Mouse (Mus musculus) mature B cell (primary cell): ENCODE results near the gene Uxs1.

Experiments
- in situ Hi-C: fragments of 300-500 bp; cut with MboI; formaldehyde crosslinking; loops from 2 replicates; pipeline ENCODE4 v1.14.3; 2019

Uxs1 gene

DNA sequence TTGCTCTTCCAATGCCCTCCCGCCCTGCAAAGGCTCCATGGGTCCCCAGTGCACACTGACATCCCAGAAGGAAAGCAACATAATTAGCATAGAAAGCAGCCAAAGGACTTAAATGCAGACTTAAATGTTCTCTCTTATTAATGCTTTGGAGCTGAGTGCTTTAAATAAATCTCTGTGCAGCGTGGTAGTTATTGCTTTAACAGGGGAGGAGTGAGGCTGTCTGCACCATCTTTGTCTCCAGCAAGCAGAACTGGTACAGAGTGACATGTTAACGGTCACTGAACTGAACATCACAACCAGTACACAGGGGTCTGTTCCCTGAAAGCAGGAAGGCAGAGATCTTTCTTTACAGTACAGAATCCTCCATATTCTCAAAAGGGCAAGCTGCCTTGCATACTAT is 29.6 kb downstream of the Uxs1 start:
- in situ Hi-C loops = no loop called here

DNA sequence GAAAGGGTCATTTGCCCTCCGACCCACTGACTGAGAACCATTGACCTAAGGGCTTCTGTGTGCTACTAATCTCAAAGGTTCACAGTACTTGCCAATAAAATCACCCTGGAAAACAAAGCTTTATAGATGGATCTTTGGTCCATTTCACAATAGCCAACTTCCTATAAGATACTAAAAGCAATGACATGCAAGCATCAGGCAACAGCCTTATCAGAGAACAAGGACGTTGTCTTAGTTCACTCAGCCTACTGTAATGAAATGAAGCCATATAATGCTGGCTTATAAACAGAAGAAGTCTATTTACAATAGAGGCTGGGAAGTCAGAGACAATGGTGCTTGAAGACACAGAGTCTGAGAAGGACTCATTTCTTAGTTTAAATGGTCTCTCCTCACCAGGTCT is 37.8 kb downstream of the Uxs1 start:
- in situ Hi-C loops = no loop called here

DNA sequence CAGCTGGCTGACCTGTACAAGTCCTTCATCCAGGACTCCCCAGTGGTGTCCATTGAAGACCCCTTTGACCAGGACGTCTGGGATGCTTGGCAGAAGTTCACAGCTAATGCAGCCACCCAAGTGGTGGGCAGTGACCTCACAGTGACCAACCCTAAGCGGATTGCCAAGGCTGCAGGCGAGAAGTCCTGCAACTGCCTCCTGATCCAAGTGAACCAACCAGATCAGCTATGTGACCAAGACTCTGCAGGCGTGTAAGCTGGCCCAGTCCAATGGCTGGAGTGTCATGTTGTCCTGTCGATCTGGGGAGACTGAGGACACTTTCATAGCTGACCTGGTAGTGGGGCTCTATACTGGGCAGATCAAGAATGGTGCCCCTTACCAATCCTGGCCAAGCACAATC is 40.9 kb downstream of the Uxs1 start:
- in situ Hi-C loops = no loop called here

DNA sequence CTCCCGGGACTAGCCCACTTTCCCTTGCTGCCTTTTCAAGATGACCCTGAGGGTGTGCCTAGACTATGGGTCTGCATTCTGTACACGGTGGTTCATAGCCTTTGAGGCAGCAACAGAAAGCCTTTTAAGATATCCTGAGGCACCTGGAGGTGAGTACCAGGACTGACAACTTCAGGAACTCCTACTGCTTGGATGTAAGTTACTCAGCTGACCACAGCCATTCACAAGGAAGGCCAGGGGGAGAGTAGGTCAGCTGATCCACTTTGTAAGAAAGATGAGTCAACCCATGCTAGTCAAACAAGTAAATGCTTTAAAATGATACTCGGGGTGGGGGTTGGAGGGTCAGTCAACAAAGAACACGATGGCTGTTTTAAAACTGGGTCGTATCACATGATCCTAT is 42.3 kb downstream of the Uxs1 start:
- in situ Hi-C loops = no loop called here

DNA sequence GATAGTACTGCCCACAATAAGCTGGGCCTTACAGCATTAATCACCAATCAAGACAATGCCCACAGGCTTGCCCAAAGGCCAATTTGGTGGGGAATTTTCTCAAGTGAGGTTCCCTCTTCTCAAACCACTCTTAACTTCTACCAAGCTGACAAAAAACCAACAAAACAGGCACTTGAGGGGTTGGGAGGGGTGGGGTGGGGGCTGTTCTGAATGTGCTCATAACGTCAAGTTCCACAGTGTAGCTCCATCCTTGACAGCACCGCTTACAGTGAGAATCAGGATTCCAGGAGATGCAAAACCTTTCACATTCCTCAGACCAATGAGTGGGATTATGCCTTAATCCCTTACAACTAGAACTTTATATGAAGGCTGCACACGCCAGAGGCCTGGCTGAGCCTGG is 44.4 kb downstream of the Uxs1 start:
- in situ Hi-C loops = no loop called here

DNA sequence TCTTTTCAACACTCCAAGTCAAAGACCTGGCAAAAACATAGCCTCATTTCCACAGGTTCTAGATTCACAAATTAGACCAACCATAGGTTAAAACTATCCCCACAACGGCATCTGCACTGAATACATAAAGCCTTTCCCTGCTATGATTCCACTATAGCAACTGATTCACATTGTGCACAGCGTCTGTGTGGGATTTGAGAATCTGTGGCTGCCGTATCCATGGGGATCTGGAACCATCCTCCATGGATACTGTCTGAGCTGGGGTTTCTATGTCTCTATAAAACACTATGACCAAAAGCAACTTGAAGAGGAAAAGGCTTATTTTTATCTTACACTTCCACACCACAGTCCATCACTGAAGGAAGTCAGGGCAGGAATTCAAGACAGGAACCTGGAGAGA is 44.9 kb downstream of the Uxs1 start:
- in situ Hi-C loops = no loop called here

DNA sequence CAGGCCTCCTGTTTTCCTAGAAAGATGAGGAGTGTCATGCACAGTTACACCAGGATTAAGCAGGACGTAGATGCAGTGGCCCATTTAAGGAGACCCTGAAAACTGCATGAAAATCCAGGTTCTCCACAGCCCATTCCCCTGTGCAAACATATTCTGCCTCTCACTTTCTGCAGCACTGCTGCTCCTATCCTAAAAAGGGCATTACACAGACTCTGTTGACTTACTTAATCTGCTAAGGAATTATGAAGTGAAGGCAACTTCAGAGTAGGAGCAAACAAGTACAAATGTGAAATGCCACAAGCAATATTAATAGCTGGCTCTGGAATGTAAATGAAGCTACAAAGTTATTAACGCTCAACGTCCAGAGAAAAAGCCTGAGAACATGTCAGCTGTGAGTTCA is 45.9 kb downstream of the Uxs1 start:
- in situ Hi-C loops = no loop called here

DNA sequence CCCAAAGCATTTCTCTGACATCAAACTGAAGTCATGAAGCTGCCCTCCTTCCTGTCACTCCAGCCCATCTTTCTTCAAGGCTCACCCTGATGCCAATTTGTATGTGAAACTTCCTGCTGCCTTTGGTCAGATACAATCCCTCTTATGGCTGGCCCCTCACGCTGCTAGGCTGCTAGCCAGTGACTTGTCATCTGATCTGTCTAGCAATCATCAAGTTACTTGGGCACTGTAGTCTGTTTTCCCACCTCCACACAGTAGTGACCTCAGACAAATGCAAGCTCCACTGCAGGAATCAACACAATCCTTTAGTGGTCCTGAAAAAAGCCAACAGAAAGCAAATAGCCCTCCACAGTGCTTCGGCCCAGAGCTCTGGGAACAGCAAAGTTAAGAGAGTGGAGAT is 46.4 kb downstream of the Uxs1 start:
- in situ Hi-C loops = no loop called here

DNA sequence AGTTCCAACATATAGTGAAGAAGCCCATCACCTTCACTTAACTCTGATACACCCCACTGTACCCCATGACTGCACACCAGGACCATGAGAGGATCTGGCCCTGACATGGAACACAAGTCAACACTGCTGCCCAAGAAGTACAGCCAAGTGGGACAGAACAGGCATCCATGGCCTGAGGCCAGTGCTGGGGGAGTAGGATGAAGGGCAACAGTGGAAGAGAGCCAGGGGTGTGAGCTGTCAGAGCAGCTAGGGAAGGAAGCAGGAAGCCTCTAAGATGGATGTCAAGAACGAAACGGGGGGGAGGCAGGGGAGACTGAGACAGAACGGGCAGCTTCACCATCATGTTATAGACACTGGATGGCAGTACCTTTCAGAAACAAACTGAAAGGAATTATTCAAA is 51.5 kb downstream of the Uxs1 start:
- in situ Hi-C loops = no loop called here

DNA sequence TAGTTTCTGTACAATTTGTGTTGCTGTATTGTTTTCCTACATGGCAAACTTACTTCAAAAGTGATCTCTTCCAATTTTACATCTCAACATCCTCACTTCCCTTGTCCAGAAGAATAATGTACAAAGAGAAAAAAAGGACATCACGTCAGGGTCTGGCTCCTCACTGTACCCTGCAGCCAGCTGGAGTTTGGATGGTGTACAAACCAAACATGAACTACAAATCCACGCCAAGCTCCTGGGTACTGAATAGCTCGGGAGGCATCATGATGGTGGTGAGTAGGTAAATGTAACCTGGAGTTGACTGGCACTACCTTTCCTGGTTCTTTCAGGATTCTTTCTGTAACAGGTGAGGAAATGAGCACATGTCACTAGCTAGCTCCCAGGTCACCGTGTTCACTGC is 53.5 kb downstream of the Uxs1 start:
- in situ Hi-C loops = no loop called here

DNA sequence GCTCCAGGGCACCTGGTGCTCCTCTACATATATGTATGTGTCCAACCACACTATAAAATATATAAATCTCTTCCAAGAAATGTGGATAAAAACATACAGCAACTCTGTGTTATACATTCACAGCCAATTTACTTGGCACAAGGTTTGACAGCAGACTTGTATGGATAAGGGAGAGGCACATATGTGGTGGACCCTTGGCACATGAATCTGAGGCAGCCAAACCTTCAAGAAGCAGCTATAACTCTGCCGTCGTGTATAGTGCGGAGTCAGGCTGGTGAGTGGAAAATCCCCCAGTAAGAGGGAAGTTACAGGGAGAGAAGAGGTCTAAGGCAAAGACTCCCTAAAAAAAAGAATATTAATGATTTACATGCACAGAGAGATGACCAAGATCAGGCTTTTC is 54.9 kb downstream of the Uxs1 start:
- in situ Hi-C loops = no loop called here

DNA sequence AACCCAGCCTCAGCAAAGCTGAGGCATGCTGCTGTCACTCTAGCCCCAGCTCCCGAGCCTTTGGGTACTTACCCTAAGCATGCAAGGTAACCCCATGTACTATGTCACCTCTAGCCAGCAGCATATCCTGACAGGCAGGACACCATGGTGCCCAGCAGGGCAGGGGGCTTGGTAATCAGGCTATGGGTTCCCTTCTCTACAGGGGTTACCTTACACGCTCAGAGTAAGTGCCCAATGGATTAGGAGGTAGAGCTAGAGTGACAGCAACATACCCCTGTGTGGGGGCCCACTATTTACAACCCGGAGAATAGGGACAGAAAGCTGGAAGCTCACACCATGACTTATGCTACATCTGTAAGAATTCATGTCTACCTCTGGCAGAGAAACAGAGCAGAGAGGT is 57.6 kb downstream of the Uxs1 start:
- in situ Hi-C loops = no loop called here

DNA sequence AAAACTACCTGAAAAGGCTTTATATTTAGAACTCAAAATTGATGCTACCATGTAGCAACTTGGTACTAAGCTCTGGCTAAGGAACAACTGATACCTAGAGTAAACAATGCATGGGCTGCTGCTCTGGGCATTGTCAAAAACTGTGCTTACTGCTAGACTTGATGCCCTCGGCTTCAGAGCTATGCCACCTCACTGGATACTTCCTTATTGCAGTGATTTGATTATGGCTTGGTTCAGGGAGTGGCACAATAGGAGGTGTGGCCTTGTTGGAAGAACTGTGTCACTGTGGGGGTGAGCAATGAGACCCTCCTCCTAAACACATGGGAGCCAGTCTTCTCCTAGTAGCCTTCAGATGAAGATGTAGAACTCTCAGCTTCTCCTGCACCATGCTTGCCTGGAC is 58.3 kb downstream of the Uxs1 start:
- in situ Hi-C loops = loop anchor here (10.0 kb wide), 1 partner anchor 295 kb away; the partner anchor contains the start of gene Gm8251

DNA sequence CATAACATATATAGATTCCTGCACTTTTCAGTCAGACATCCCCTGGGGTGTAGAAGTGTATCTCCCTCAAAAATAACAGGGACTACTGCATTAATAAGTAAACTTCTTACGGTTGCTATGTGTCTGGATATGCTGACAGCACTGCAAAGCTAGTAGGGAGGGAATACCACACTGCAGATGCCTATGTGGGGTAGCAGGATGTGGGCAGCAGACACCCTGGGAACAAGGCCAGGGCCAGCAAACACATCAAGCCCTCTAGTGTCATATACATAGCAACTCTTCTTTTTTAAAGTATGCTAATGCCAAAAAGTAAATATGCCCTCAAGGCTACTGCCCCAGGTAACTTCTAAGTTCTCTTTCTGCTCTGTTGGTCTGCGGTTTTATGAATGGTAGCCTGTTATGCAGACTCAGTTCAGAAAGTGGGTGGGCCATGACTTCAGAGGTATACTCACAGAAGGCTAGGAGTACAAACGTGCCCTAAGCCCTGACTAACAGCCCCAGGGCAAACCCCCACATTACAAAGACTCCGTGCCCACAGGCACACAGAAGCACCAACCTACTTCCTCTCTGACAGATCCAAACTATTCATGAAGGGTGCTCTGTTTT is 59.1 kb downstream of the Uxs1 start:
- in situ Hi-C loops = loop anchor here (10.0 kb wide), 1 partner anchor 296 kb away; the partner anchor contains the start of gene Gm8251

DNA sequence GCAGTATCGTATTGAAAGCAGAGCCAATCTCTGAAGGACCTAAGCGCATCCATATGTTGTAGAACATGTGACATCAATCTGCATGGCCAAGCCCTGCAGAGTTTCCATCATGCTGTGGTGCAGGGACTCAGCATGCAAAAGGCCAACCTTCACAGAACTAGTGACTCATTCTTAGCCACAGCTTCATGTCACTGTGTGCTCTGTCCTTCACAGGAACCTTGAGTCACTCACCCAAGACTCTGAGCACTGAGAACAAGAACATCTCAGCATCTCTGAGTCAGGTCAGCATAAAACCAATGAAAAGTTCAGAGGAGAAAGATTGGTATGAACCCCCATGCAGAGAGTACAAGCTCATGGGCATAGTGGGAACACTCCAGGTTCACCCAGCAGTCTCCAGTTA is 61.3 kb downstream of the Uxs1 start:
- in situ Hi-C loops = loop anchor here (10.0 kb wide), 1 partner anchor 298 kb away; the partner anchor contains the start of gene Gm8251

DNA sequence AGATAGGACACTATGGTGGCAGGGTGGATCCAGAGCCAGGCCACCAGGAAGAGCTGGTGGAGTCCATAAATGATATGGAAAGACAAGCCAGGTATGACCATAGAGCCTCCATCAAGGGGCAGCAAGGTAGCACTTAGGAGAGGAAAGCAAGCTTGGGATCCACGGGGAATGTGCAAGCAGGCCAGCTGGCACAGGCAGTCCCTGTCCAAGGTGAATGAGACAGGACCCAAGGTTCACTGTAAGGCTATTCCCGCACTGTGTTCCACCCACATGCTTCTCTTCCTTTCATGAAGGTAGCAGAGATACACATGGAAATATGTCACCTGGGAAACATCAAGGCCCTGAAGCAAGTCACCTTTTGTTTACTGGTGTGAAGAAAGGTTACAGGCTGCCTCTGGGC is 63.1 kb downstream of the Uxs1 start:
- in situ Hi-C loops = loop anchor here (10.0 kb wide), 1 partner anchor 300 kb away; the partner anchor contains the start of gene Gm8251

DNA sequence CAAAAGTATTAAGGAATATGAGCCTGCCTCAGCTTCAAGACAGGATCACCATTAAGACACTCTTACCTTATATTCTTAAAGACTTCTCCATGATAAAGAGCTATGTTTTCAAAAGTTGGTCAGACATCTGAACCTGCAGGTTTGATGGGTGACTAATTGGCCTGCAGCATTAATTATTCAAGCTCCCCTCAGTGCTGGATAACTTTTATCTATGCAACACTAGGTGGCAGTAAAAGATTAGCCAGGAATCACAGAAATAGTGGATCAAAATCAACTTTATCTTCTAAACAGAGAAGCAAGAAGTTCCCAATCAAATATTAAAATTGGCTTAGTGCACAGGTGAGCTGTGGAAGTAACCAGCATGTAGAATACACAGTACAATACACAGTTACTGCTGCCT is 67.5 kb downstream of the Uxs1 start:
- in situ Hi-C loops = loop anchor here (10.0 kb wide), 1 partner anchor 305 kb away; the partner anchor contains the start of gene Gm8251

DNA sequence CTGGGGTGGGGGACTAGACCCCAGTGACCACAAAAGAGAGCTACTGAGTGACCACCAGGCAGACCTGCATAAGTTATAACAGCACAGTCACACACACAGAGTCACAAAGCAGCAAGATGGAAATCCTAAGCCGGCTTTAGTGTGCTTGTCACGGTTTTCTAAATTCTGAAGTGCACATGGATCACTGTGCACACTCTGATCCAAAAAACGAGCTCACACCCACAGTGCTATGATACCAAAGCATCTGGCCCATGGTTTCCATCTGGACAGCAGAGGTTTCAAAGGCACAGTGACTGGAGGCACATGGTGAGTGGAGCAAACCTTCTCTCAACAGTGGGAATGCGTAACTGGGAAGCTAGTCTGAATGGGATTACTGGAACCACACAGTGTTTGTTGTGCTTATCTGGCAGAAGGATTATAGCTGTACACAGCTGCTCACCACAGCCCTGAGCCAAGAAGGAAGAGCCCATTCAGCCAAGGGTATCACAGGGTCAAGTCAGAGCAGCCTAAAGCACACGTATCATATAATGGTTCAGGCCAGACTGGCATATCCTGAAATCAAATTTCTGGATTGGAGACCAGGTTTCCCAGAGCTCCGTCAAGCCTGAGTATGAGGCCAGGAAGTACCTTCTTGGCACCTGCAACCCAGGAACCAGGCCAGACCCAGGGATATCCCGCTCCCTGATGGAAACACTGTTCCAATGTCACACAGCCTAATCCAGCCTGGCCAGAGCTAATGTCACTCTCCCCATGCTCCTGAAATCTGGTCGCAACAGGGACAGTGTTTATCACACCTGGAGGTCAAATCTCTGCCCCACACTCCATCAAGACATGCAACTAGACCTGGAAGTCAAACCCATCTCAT is 72.9 kb downstream of the Uxs1 start:
- in situ Hi-C loops = no loop called here

DNA sequence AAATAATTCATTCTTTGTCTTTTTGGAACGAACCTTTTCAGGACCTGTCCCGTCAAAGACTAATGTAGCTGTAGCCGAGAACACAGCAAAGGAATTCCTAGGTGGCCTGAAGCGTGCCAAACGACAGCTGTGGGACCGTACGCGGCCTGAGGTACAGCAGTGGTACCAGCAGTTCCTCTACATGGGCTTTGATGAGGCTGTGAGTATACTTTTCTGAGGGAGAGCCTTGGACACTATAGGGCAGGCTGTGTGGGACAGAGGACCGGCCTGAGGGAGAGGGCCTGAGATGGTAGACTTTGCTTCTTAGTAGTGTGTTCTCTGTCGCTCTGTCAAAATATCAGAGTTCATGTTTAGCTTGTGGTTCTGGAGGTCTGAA is 89.1 kb downstream of the Uxs1 start:
- in situ Hi-C loops = no loop called here

DNA sequence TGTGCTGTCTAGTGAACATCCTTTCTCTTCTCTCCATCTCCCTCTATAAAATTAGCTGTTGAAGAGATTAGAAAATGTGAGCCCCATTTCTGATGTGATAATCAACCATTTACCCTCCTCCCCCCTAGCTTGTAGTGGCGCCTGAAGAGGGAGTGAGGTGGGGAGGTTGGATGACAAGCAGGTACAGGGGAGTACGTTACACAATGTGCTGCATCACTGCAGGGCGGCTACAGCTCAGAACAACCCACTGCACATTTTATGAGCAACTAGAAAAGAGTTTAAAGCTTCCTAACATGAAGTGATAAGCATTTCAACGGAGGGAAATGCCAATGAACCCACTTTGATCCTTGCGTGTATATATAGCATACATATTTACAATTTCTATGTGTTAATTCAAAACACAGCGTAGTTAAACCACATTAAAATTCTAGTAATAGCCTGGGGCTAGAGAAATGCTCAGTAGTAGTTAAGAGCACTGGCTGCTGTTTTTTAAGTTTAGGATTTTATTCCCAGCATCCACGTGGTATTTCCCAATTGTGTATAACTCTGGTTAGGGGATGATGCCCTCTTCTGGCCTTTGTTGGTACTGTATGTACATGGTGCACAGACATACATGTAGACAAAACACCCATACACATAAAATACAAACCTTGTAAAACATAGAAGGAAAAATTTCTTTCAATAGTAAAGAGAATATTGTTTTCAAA is 89.6 kb downstream of the Uxs1 start:
- in situ Hi-C loops = no loop called here

DNA sequence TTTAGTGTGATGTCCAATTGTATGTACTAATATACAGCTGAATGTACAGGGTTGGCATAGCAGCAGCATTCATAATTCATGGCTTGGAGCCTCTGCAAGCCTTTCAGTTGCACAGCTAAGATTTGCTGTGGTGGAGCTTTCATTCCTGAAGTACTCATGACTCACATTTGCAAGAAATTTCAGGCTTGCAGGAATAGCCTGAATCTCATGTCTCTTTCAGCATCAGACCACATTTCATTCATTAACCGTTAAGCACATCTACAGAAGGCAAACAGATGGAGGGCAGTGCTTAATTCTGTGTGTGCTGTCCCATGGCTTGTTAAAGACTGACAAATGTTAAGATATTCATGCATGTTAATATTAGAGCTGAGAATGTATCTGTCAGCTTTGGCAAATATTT is 94.9 kb downstream of the Uxs1 start:
- in situ Hi-C loops = no loop called here

DNA sequence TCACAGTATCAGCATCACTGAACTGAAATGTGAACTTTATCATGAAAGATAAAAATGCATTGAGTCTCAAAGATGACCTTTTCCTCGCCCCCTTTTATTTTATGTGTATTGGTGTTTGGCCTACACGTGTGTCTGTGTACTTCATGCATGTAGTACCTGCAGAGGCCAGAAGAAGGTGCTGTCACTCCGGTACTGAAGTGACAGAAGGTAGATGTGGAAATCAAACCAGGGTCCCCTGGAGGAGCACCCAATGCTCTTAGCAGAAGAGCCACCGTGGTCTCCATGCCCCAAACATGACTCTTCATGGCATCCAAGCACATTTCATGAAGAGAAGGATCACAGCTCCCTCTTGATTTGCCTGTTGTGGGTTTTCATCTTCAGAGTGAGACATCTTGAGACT is 95.5 kb downstream of the Uxs1 start:
- in situ Hi-C loops = no loop called here

DNA sequence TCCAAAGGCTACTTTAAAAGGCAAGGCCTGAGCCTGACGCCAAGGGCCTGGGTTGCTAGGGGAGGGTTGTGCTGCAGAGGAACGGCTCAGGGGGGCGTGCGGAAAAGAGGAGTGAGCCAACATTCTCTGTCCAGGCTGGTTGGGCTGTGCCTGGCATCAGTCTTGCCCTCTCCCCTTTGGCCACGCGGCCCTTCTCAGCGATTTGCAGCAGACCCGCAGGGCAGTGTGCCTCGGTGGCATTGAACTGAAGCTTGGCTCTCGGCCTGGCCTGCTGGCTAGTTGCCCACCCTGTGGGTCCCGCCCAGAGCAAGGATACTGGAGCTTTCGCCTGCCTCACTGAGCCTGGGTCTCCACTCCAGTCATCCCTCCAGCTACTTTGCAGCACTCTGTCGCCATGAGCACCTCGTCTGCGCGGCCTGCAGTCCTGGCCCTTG is 97.1 kb downstream of the Uxs1 start, which contains the start of gene 1500015O10Rik:
Gene 1500015O10Rik, plus strand, starts transcription at position 112 of the 434 bp plus-strand sequence.
- in situ Hi-C loops = no loop called here
